Mouse (Mus musculus) embryonic facial prominence, embryonic 13.5 days (tissue): Measurements from ENCODE around the gene Hist3h2ba. TPM values are rescaled to one million over a fixed set of nuclear protein-coding genes. Genes with fewer than 3 reads are reported as not detected.

Experiments used
- ATAC-seq: fragments of 200-750 bp; cut with Nextera tagmentation; 2 replicates; pipeline ENCODE4 v1.8.0; 2017; ENCODE audit warnings: low read depth; ENCODE audit not compliant: insufficient number of reproducible peaks, insufficient read depth, low FRiP score, low TSS enrichment
- H3K27ac ChIP-seq: fragments of 300-500 bp; sonication (generic); 2 replicates; pipeline ENCODE4 v1.5.1; 2015; ENCODE audit warnings: moderate library complexity, mild to moderate bottlenecking, inconsistent platforms
- H3K27me3 ChIP-seq: fragments of 300-500 bp; sonication (generic); 2 replicates; pipeline ENCODE4 v1.6.1; 2015; ENCODE audit warnings: mild to moderate bottlenecking, inconsistent platforms
- H3K36me3 ChIP-seq: fragments of 300-500 bp; sonication (generic); 2 replicates; pipeline ENCODE4 v1.6.1; 2015; ENCODE audit warnings: mild to moderate bottlenecking, inconsistent platforms
- H3K4me1 ChIP-seq: fragments of 300-500 bp; sonication (generic); 2 replicates; pipeline ENCODE4 v1.6.1; 2015; ENCODE audit warnings: inconsistent platforms
- H3K4me2 ChIP-seq: fragments of 300-500 bp; sonication (generic); 2 replicates; pipeline ENCODE4 v1.6.1; 2015; ENCODE audit warnings: moderate library complexity, mild to moderate bottlenecking, inconsistent platforms
- H3K4me3 ChIP-seq: fragments of 300-500 bp; sonication (generic); 2 replicates; pipeline ENCODE4 v1.5.1; 2015; ENCODE audit warnings: mild to moderate bottlenecking, inconsistent platforms
- H3K9ac ChIP-seq: fragments of 300-500 bp; sonication (generic); 2 replicates; pipeline ENCODE4 v1.6.1; 2015; ENCODE audit warnings: mild to moderate bottlenecking, inconsistent platforms
- H3K9me3 ChIP-seq: fragments of 300-500 bp; sonication (generic); 2 replicates; pipeline ENCODE4 v1.6.1; 2016; ENCODE audit warnings: inconsistent platforms
- WGBS: fragments of 180-500 bp; shearing (Covaris S2); methylation state at CpG from one replicate; pipeline ENCODE4 v1.1.7; 2015; ENCODE audit warnings: mixed read lengths; 5-methylcytosine and 5-hydroxymethylcytosine counted together
- polyA plus RNA-seq: library from polyadenylated mRNA; unstranded; fragments of >200 nt; fragmentation: Nextera tagmentation; extraction: Ambion mirVana; gene quantifications from 2 replicates; pipeline ENCODE4 v1.2.1, GENCODE M21; 2015

Hist3h2ba gene
- polyA plus RNA-seq, result 45.4 and 46.9 TPM in 2 replicates

GRCm38 (mm10) chr11:58948542-58949479 lies at the start of gene Hist3h2ba:
Hist3h2ba (plus strand) TSS chr11:58948920.
- no peaks in the 10 kb centered on the region for H3K9me3 ChIP-seq
- H3K27me3 ChIP-seq, result peaks cover 38% of the 10 kb centered on the region
- peak; percentile 85 for ATAC-seq
- H3K9ac ChIP-seq, result peak within 1 kb of the TSS; percentile 70
- H3K27ac ChIP-seq, result peak within 1 kb of the TSS; percentile 93
- no peaks in the 10 kb centered on the region for H3K36me3 ChIP-seq
- peak within 1 kb of the TSS; percentile 70 for H3K4me2 ChIP-seq
- H3K4me1 ChIP-seq, result peaks cover 19% of the 10 kb centered on the region; the same call in 1 of the 2 replicates
- WGBS, result under 1% methylated on average over 48 of the region's 48 CpGs
- peak within 1 kb of the TSS; percentile 49 for H3K4me3 ChIP-seq

GRCm38 (mm10) chr11:58901080-58901479 lies 47.6 kb upstream of the Hist3h2ba start:
- H3K4me3 ChIP-seq, result no peak overlapping the region
- no peak overlapping the region for H3K4me2 ChIP-seq
- H3K4me1 ChIP-seq, result peaks cover 12% of the 10 kb centered on the region
- H3K9ac ChIP-seq, result no peak overlapping the region
- ATAC-seq, result no peak
- no peaks in the 10 kb centered on the region for H3K27me3 ChIP-seq
- H3K27ac ChIP-seq, result no peak overlapping the region
- peaks cover 45% of the 10 kb centered on the region for H3K36me3 ChIP-seq
- H3K9me3 ChIP-seq, result no peaks in the 10 kb centered on the region

GRCm38 (mm10) chr11:58903511-58904409 lies 45.0 kb upstream of the Hist3h2ba start, which contains the start of gene Zfp39:
Zfp39 (minus strand) TSS chr11:58904225.
- Histone ChIP-seq H3K27me3 (no peaks in the 10 kb centered on the region), H3K4me1 (peaks cover 12% of the 10 kb centered on the region), H3K4me2 (peak within 1 kb of the TSS; percentile 82), H3K36me3 (peaks cover 31% of the 10 kb centered on the region), H3K4me3 (peak within 1 kb of the TSS; percentile 84), H3K9me3 (no peaks in the 10 kb centered on the region), H3K9ac (peak within 1 kb of the TSS; percentile 92), H3K27ac (peak within 1 kb of the TSS; percentile 82)
- peak; percentile 96 for ATAC-seq
- 0% methylated on average over 40 of the region's 40 CpGs for WGBS

- Histone ChIP-seq H3K9ac (peak overlapping the region; percentile 92), H3K27ac (peak overlapping the region; percentile 68; the same call in 1 of the 2 replicates), H3K4me2 (peak overlapping the region; percentile 82)
These were observed 44.4 kb upstream of the Hist3h2ba start for GRCm38 (mm10) chr11:58904410-58904718.

GRCm38 (mm10) chr11:58904838-58905237 lies 43.9 kb upstream of the Hist3h2ba start:
- Histone ChIP-seq H3K36me3 (peaks cover 23% of the 10 kb centered on the region), H3K9ac (no peak overlapping the region), H3K9me3 (no peaks in the 10 kb centered on the region), H3K27me3 (no peaks in the 10 kb centered on the region), H3K27ac (no peak overlapping the region), H3K4me2 (0 out of 2 replicates have a peak overlapping the region, but pooled peaks have one; percentile 82), H3K4me3 (no peak overlapping the region), H3K4me1 (peaks cover 12% of the 10 kb centered on the region)
- WGBS, result 50% methylated on average over 6 of the region's 6 CpGs
- ATAC-seq, result no peak

More at GRCm38 (mm10) chr11:58904410-58904718, 44.4 kb upstream of the Hist3h2ba start:
- WGBS, result 2% methylated on average over 8 of the region's 8 CpGs
- H3K9me3 ChIP-seq, result no peaks in the 10 kb centered on the region
- peaks cover 25% of the 10 kb centered on the region for H3K36me3 ChIP-seq
- H3K27me3 ChIP-seq, result no peaks in the 10 kb centered on the region
- H3K4me3 ChIP-seq, result peak overlapping the region; percentile 84
- H3K4me1 ChIP-seq, result peaks cover 12% of the 10 kb centered on the region
- ATAC-seq, result no peak

GRCm38 (mm10) chr11:58913776-58914175 lies 34.9 kb upstream of the Hist3h2ba start:
- 78% methylated on average over 1 of the region's 1 CpGs for WGBS

GRCm38 (mm10) chr11:58914461-58915028 lies 34.2 kb upstream of the Hist3h2ba start:
- 17% methylated on average over 17 of the region's 17 CpGs for whole genome bisulfite sequencing
- no peak overlapping the region; the same call in 1 of the 2 replicates for H3K27ac ChIP-seq
- no peak for ATAC-seq

More at GRCm38 (mm10) chr11:58913776-58914175, 34.9 kb upstream of the Hist3h2ba start:
- Histone ChIP-seq H3K27me3 (no peaks in the 10 kb centered on the region), H3K27ac (no peak overlapping the region), H3K4me2 (0 out of 2 replicates have a peak overlapping the region, but pooled peaks have one; percentile 71), H3K9ac (no peak overlapping the region; the same call in 1 of the 2 replicates), H3K9me3 (no peaks in the 10 kb centered on the region), H3K36me3 (no peaks in the 10 kb centered on the region), H3K4me3 (no peak overlapping the region), H3K4me1 (peaks cover 5% of the 10 kb centered on the region; the same call in 1 of the 2 replicates)
- no peak for ATAC-seq

GRCm38 (mm10) chr11:58916879-58917744 lies 31.6 kb upstream of the Hist3h2ba start:
- Histone ChIP-seq H3K27me3 (no peaks in the 10 kb centered on the region), H3K27ac (no peak overlapping the region), H3K9ac (no peak overlapping the region), H3K4me3 (no peak overlapping the region), H3K9me3 (no peaks in the 10 kb centered on the region), H3K4me2 (no peak overlapping the region), H3K36me3 (no peaks in the 10 kb centered on the region), H3K4me1 (peaks cover 5% of the 10 kb centered on the region; the same call in 1 of the 2 replicates)
- WGBS, result 56% methylated on average over 14 of the region's 14 CpGs
- no peak for ATAC-seq

More at GRCm38 (mm10) chr11:58914461-58915028, 34.2 kb upstream of the Hist3h2ba start:
- Histone ChIP-seq H3K4me1 (peaks cover 5% of the 10 kb centered on the region; the same call in 1 of the 2 replicates), H3K27me3 (no peaks in the 10 kb centered on the region), H3K9ac (peak overlapping the region; percentile 65), H3K9me3 (no peaks in the 10 kb centered on the region), H3K36me3 (no peaks in the 10 kb centered on the region), H3K4me2 (peak overlapping the region; percentile 71), H3K4me3 (peak overlapping the region; percentile 43)

GRCm38 (mm10) chr11:58917745-58918366 lies 30.9 kb upstream of the Hist3h2ba start, which contains the start of gene Btnl10:
Btnl10 (plus strand) TSS chr11:58917908.
- WGBS, result 74% methylated on average over 12 of the region's 12 CpGs
- no peak within 1 kb of the TSS for H3K9ac ChIP-seq
- no peak for ATAC-seq

GRCm38 (mm10) chr11:58918759-58919158 lies 30.0 kb upstream of the Hist3h2ba start:
- ATAC-seq, result no peak
- peaks cover 5% of the 10 kb centered on the region; the same call in 1 of the 2 replicates for H3K4me1 ChIP-seq
- no peaks in the 10 kb centered on the region for H3K9me3 ChIP-seq
- H3K27me3 ChIP-seq, result no peaks in the 10 kb centered on the region
- H3K9ac ChIP-seq, result no peak overlapping the region
- no peak overlapping the region for H3K27ac ChIP-seq
- no peak overlapping the region for H3K4me2 ChIP-seq
- no peak overlapping the region for H3K4me3 ChIP-seq
- no peaks in the 10 kb centered on the region for H3K36me3 ChIP-seq
- 75% methylated on average over 5 of the region's 5 CpGs for WGBS

More at GRCm38 (mm10) chr11:58917745-58918366, 30.9 kb upstream of the Hist3h2ba start, which contains the start of gene Btnl10:
- H3K4me3 ChIP-seq, result no peak within 1 kb of the TSS
- H3K4me2 ChIP-seq, result no peak within 1 kb of the TSS
- H3K36me3 ChIP-seq, result no peaks in the 10 kb centered on the region
- H3K27me3 ChIP-seq, result no peaks in the 10 kb centered on the region
- H3K27ac ChIP-seq, result no peak within 1 kb of the TSS
- peaks cover 5% of the 10 kb centered on the region; the same call in 1 of the 2 replicates for H3K4me1 ChIP-seq
- no peaks in the 10 kb centered on the region for H3K9me3 ChIP-seq
